Mouse (Mus musculus) olfactory bulb, adult 2 months (tissue): ENCODE measurements around the gene Hist1h3i.

ENCODE experiments used
- CTCF ChIP-seq: fragments of 200-500 bp; IDR thresholded peaks from 2 replicates; pipeline ENCODE4 v1.5.1; 2012; ENCODE audit warnings: low read depth, mild to moderate bottlenecking, low read length, moderate library complexity; ENCODE audit not compliant: insufficient read depth
- POLR2A ChIP-seq: fragments of 200-500 bp; IDR thresholded peaks from 2 replicates; pipeline ENCODE4 v1.6.1; 2012; ENCODE audit warnings: mild to moderate bottlenecking, low read depth, low read length, moderate library complexity; ENCODE audit not compliant: insufficient read depth

- TF ChIP-seq CTCF (no peak), POLR2A (no peak)
Measured at GRCm38 (mm10) chr13:21789925-21790324, 6.8 kb upstream of the Hist1h3i start.
